Mouse (Mus musculus) CH12.LX (cell line): ENCODE data around the gene Ormdl2. TPM values are rescaled to one million over a fixed set of nuclear protein-coding genes. Genes with fewer than 3 reads are reported as not detected.

Experiments
- DNase-seq: peaks from one replicate; pipeline ENCODE4 v3.0.0-alpha.2; 2013; ENCODE audit errors: extremely low read depth
- H3K27ac ChIP-seq: 2 replicates; pipeline ENCODE4 v1.5.1; 2012; ENCODE audit warnings: low read depth, mild to moderate bottlenecking, control low read depth, moderate library complexity; ENCODE audit not compliant: insufficient read depth
- H3K27me3 ChIP-seq: replicated peaks from 2 replicates; pipeline ENCODE3; 2012; ENCODE audit warnings: inconsistent platforms
- H3K36me3 ChIP-seq, 2 experiments: replicated peaks in 1 of 2; 2 replicates each; pipeline versions ENCODE3 to v1.6.1; 2012; ENCODE audit warnings: inconsistent platforms in 1 of 2, low read length in 1 of 2, mild to moderate bottlenecking in 1 of 2, mixed read lengths in 1 of 2, moderate library complexity in 1 of 2; ENCODE audit not compliant: control insufficient read depth in 1 of 2, insufficient read depth in 1 of 2
- H3K4me1 ChIP-seq, 2 experiments: 2 replicates each; pipeline ENCODE4 v1.6.1; 2012; ENCODE audit warnings: inconsistent platforms in 1 of 2, moderate library complexity in 1 of 2; ENCODE audit not compliant: insufficient read depth in 2 of 2, control insufficient read depth in 1 of 2
- H3K4me2 ChIP-seq: 2 replicates; pipeline ENCODE4 v1.6.1; 2012; ENCODE audit warnings: low read depth, mild to moderate bottlenecking, control low read depth; ENCODE audit not compliant: poor library complexity, insufficient read depth, severe bottlenecking
- H3K4me3 ChIP-seq, 3 experiments: fragments of 150-350 bp in 1 of 3; sonication (generic) in 1 of 3; replicated peaks in 1 of 3; 2 replicates each; pipeline versions ENCODE3 to v1.5.1; 2011 to 2012; ENCODE audit warnings: low read depth in 2 of 3, low read length in 2 of 3, mild to moderate bottlenecking in 2 of 3, moderate library complexity in 2 of 3, control low read depth in 1 of 3, improper control_type of control experiment in 1 of 3, inconsistent platforms in 1 of 3, mixed read lengths in 1 of 3; ENCODE audit not compliant: poor library complexity in 1 of 3
- H3K79me2 ChIP-seq: replicated peaks from 2 replicates; pipeline ENCODE4 v1.6.1; 2012; ENCODE audit warnings: mild to moderate bottlenecking, moderate library complexity; ENCODE audit not compliant: control insufficient read depth, poor library complexity, insufficient read depth, severe bottlenecking; ENCODE audit errors: extremely low read depth
- H3K9ac ChIP-seq: 2 replicates; pipeline ENCODE4 v1.6.1; 2012; ENCODE audit warnings: low read depth, mild to moderate bottlenecking, control low read depth, moderate library complexity; ENCODE audit not compliant: insufficient read depth
- H3K9me3 ChIP-seq: replicated peaks from 2 replicates; pipeline ENCODE3; 2012; ENCODE audit warnings: low read length, inconsistent platforms, mixed read lengths
- CTCF ChIP-seq, 2 experiments: IDR thresholded peaks in 1 of 2; conservative IDR thresholded peaks in 1 of 2; 2 replicates each; pipeline ENCODE4 v1.5.1; 2011 to 2012; ENCODE audit warnings: low read depth in 2 of 2, low read length in 2 of 2, improper control_type of control experiment in 1 of 2, inconsistent platforms in 1 of 2, mild to moderate bottlenecking in 1 of 2, moderate library complexity in 1 of 2
- ELF1 ChIP-seq: IDR thresholded peaks from 2 replicates; pipeline ENCODE4 v1.6.1; 2014; ENCODE audit warnings: low read depth, mild to moderate bottlenecking, inconsistent platforms, low read length, improper control_type of control experiment
- EP300 ChIP-seq: IDR thresholded peaks from 2 replicates; pipeline ENCODE4 v1.6.1; 2011; ENCODE audit warnings: low read length, improper control_type of control experiment
- ETS1 ChIP-seq: conservative IDR thresholded peaks from 2 replicates; pipeline ENCODE4 v1.6.1; 2012; ENCODE audit warnings: low read depth, mild to moderate bottlenecking, inconsistent platforms, low read length, improper control_type of control experiment, moderate library complexity
- JUND ChIP-seq: conservative IDR thresholded peaks from 2 replicates; pipeline ENCODE4 v1.6.1; 2011; ENCODE audit warnings: low read depth, low read length, improper control_type of control experiment
- KAT2A ChIP-seq: IDR thresholded peaks from 2 replicates; pipeline ENCODE4 v1.6.1; 2012; ENCODE audit warnings: low read length, improper control_type of control experiment, inconsistent platforms; ENCODE audit not compliant: insufficient replicate concordance
- MAZ ChIP-seq: IDR thresholded peaks from 2 replicates; pipeline ENCODE4 v1.6.1; 2012; ENCODE audit warnings: low read depth, mild to moderate bottlenecking, inconsistent platforms, low read length, improper control_type of control experiment, moderate library complexity
- RAD21 ChIP-seq: IDR thresholded peaks from 2 replicates; pipeline ENCODE4 v1.6.1; 2011; ENCODE audit warnings: low read depth, mild to moderate bottlenecking, low read length, improper control_type of control experiment, moderate library complexity
- RCOR1 ChIP-seq: conservative IDR thresholded peaks from 2 replicates; pipeline ENCODE4 v1.6.1; 2012; ENCODE audit warnings: low read depth, mild to moderate bottlenecking, inconsistent platforms, low read length, improper control_type of control experiment
- SIN3A ChIP-seq: IDR thresholded peaks from 2 replicates; pipeline ENCODE4 v1.6.1; 2012; ENCODE audit warnings: low read length, improper control_type of control experiment, inconsistent platforms
- TBP ChIP-seq: conservative IDR thresholded peaks from 2 replicates; pipeline ENCODE4 v1.6.1; 2011; ENCODE audit warnings: low read depth, low read length, improper control_type of control experiment
- TCF12 ChIP-seq: IDR thresholded peaks from 2 replicates; pipeline ENCODE4 v1.6.1; 2014; ENCODE audit warnings: low read depth, mild to moderate bottlenecking, inconsistent platforms, low read length, improper control_type of control experiment
- USF1 ChIP-seq: IDR thresholded peaks from 2 replicates; pipeline ENCODE4 v1.6.1; 2014; ENCODE audit warnings: low read depth, mild to moderate bottlenecking, inconsistent platforms, low read length, improper control_type of control experiment
- USF2 ChIP-seq: conservative IDR thresholded peaks from 2 replicates; pipeline ENCODE4 v1.6.1; 2011; ENCODE audit warnings: low read depth, low read length, improper control_type of control experiment
- ZC3H11A ChIP-seq: IDR thresholded peaks from 2 replicates; pipeline ENCODE4 v1.6.1; 2012; ENCODE audit warnings: low read depth, mild to moderate bottlenecking, inconsistent platforms, low read length, improper control_type of control experiment
- ZKSCAN1 ChIP-seq: IDR thresholded peaks from 2 replicates; pipeline ENCODE4 v1.6.1; 2012; ENCODE audit warnings: low read depth, inconsistent platforms, low read length, improper control_type of control experiment, borderline replicate concordance
- ZMIZ1 ChIP-seq: IDR thresholded peaks from 2 replicates; pipeline ENCODE4 v1.6.1; 2012; ENCODE audit warnings: low read depth, mild to moderate bottlenecking, inconsistent platforms, low read length, improper control_type of control experiment
- ZNF384 ChIP-seq: IDR thresholded peaks from 2 replicates; pipeline ENCODE4 v1.6.1; 2012; ENCODE audit warnings: low read depth, low read length, improper control_type of control experiment, inconsistent platforms
- dilution Hi-C: fragments of 300-500 bp; cut with MboI; formaldehyde crosslinking; loops from 2 replicates; pipeline ENCODE4 v1.14.3; 2020; ENCODE audit warnings: low sequenced_read_pairs; ENCODE audit not compliant: extremely low pct_unique_long_range_greater_than_20kb, extremely low pct_ligation_motif_present
- in situ Hi-C: fragments of 300-500 bp; cut with MboI; formaldehyde crosslinking; loops from 3 replicates; pipeline ENCODE4 v1.14.3; 2019; ENCODE audit warnings: low sequenced_read_pairs, low pct_ligation_motif_present, low pct_unique_long_range_greater_than_20kb, mixed read lengths
- polyA plus RNA-seq: library from polyadenylated mRNA; unstranded; fragments of >175 nt; gene quantifications from 2 replicates; pipeline ENCODE4 v1.2.1, GENCODE M21; 2012; ENCODE audit warnings: low read depth; ENCODE audit not compliant: insufficient read length
- total RNA-seq, 2 experiments: library from RNA; depleted of rRNA; stranded (reverse); fragments of 300-350 nt in 1 of 2; fragments of >200 nt in 1 of 2; gene quantifications; 2 replicates each; pipeline ENCODE4 v1.2.3; 2012 to 2014

The Ormdl2 gene
- total and polyA plus RNA-seq, 3 experiments: 56.1 to 116 (median 65.8) TPM

DNA sequence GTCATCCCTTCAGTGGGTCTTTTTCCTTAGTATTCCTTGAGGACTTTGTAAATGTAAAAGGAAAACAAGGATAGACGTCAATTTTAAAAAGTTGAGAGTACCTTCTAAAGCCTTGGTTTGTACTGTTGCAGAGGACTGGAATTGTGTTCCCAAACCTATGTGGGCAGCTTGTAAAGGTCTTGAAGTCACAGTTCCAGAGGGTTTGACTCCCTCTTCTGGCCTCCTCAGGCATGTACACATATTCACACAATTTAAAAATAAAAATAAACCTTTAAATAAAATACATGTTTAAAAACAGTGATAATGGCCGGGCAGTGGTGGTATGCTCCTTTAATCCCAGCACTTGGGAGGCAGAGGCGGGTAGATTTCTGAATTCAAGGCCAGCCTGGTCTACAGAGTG is 44.6 kb upstream of the Ormdl2 start:
- Histone ChIP-seq H3K9me3 (no peaks in the 10 kb centered on the region), H3K27ac (no peak overlapping the region), H3K4me3 (no peak overlapping the region), H3K4me2 (no peak overlapping the region), H3K79me2 (no peaks in the 10 kb centered on the region; the same call in 1 of the 2 replicates), H3K36me3 (peaks cover 28 to 74% of the 10 kb centered on the region in 2 experiments), H3K4me1 (peaks cover 0 to 19% of the 10 kb centered on the region in 2 experiments; a peak in 1 of 4 replicates), H3K9ac (no peak overlapping the region), H3K27me3 (no peaks in the 10 kb centered on the region)
- in situ Hi-C loops (no loop called here), dilution Hi-C loops (no loop called here)
- no peak for DNase-seq
- TF ChIP-seq RAD21 (peak; percentile 7), ZC3H11A (no peak), TBP (no peak), USF2 (no peak), ELF1 (no peak), EP300 (no peak), ZKSCAN1 (no peak), ZNF384 (no peak), JUND (no peak), SIN3A (no peak), USF1 (no peak), ZMIZ1 (no peak), CTCF (conservative IDR thresholded peaks at IDR 0.05 in 1 of 2, IDR thresholded peaks at IDR 0.05 in 1 of 2; ENCODE audit: low read depth in 2 of 2, low read length in 2 of 2) (peak in 1 of 2 experiments; percentile 38; a peak in 2 of 4 replicates), TCF12 (no peak), KAT2A (no peak)

GRCm38 (mm10) chr10:128861176-128861575 is 39.7 kb upstream of the Ormdl2 start:
- Histone ChIP-seq H3K4me3 (no peak overlapping the region), H3K36me3 (peaks cover 23 to 69% of the 10 kb centered on the region in 2 experiments), H3K27ac (no peak overlapping the region), H3K9ac (no peak overlapping the region), H3K4me2 (no peak overlapping the region), H3K9me3 (no peaks in the 10 kb centered on the region), H3K4me1 (peaks cover 0 to 30% of the 10 kb centered on the region in 2 experiments; a peak in 2 of 4 replicates), H3K27me3 (no peaks in the 10 kb centered on the region), H3K79me2 (no peaks in the 10 kb centered on the region; the same call in 1 of the 2 replicates)
- no peak for DNase-seq
- dilution Hi-C loops (no loop called here), in situ Hi-C loops (no loop called here)
- TF ChIP-seq ETS1 (no peak), TCF12 (no peak), JUND (no peak), ZNF384 (no peak), ZC3H11A (no peak), MAZ (no peak), USF2 (no peak), RCOR1 (no peak), ELF1 (no peak)
